Mouse (Mus musculus): Measurements from ENCODE around the gene Izumo1r. TPM values are rescaled to one million over a fixed set of nuclear protein-coding genes. Genes with fewer than 3 reads are reported as not detected.

Izumo1r gene
- polyA plus RNA-seq, 1 experiment: not detected

- no peaks in the 10 kb centered on the region for H3K27me3 ChIP-seq (ENCODE audit: control insufficient read depth, insufficient read depth, low read length)
- TF ChIP-seq CTCF (IDR thresholded peaks at IDR 0.05; ENCODE audit: borderline replicate concordance, insufficient read depth, low read depth, low read length) (no peak), POLR2A (IDR thresholded peaks at IDR 0.05; ENCODE audit: borderline replicate concordance, insufficient read depth, low read length) (no peak)
- H3K4me1 ChIP-seq (ENCODE audit: control insufficient read depth, insufficient read depth, low read length): no peaks in the 10 kb centered on the region
- no peak for DNase-seq
- H3K27ac ChIP-seq (ENCODE audit: insufficient read depth, low read length): no peak overlapping the region
- H3K4me3 ChIP-seq (replicated peaks; ENCODE audit: insufficient read depth, low read depth, low read length): no peak overlapping the region
- 89% methylated on average over 3 of the region's 3 CpGs for WGBS
These were observed 743 bp downstream of the Izumo1r start for GRCm38 (mm10) chr9:14903006-14903405.

GRCm38 (mm10) chr9:14902416-14902815 lies 1.3 kb downstream of the Izumo1r start:
- H3K27me3 ChIP-seq (ENCODE audit: control insufficient read depth, insufficient read depth, low read length): no peaks in the 10 kb centered on the region
- H3K4me1 ChIP-seq (ENCODE audit: control insufficient read depth, insufficient read depth, low read length): no peaks in the 10 kb centered on the region
- TF ChIP-seq CTCF (IDR thresholded peaks at IDR 0.05; ENCODE audit: borderline replicate concordance, insufficient read depth, low read depth, low read length) (no peak), POLR2A (IDR thresholded peaks at IDR 0.05; ENCODE audit: borderline replicate concordance, insufficient read depth, low read length) (no peak)
- DNase-seq: no peak
- no peak overlapping the region for H3K4me3 ChIP-seq (replicated peaks; ENCODE audit: insufficient read depth, low read depth, low read length)
- 85% methylated on average over 2 of the region's 2 CpGs for WGBS
- H3K27ac ChIP-seq (ENCODE audit: insufficient read depth, low read length): no peak overlapping the region

- Histone ChIP-seq H3K4me1 (ENCODE audit: control insufficient read depth, insufficient read depth, low read length) (no peaks in the 10 kb centered on the region), H3K4me3 (replicated peaks; ENCODE audit: insufficient read depth, low read depth, low read length) (no peak overlapping the region), H3K27ac (ENCODE audit: insufficient read depth, low read length) (no peak overlapping the region), H3K27me3 (ENCODE audit: control insufficient read depth, insufficient read depth, low read length) (no peaks in the 10 kb centered on the region)
- DNase-seq: no peak
- 86% methylated on average over 7 of the region's 7 CpGs for WGBS
- no peak for TF ChIP-seq CTCF (IDR thresholded peaks at IDR 0.05; ENCODE audit: borderline replicate concordance, insufficient read depth, low read depth, low read length)
- no peak for TF ChIP-seq POLR2A (IDR thresholded peaks at IDR 0.05; ENCODE audit: borderline replicate concordance, insufficient read depth, low read length)
These were observed 2.0 kb downstream of the Izumo1r start for GRCm38 (mm10) chr9:14901757-14902156.

- Histone ChIP-seq H3K27me3 (ENCODE audit: control insufficient read depth, insufficient read depth, low read length) (no peaks in the 10 kb centered on the region), H3K27ac (ENCODE audit: insufficient read depth, low read length) (no peak overlapping the region), H3K4me1 (ENCODE audit: control insufficient read depth, insufficient read depth, low read length) (peaks cover 4% of the 10 kb centered on the region; the same call in 1 of the 2 replicates), H3K4me3 (replicated peaks; ENCODE audit: insufficient read depth, low read depth, low read length) (no peak overlapping the region)
- TF ChIP-seq POLR2A (IDR thresholded peaks at IDR 0.05; ENCODE audit: borderline replicate concordance, insufficient read depth, low read length) (no peak), CTCF (IDR thresholded peaks at IDR 0.05; ENCODE audit: borderline replicate concordance, insufficient read depth, low read depth, low read length) (no peak)
- DNase-seq: peak in 1 of 2 experiments; percentile 5
- WGBS: 61% methylated on average over 3 of the region's 3 CpGs
These were observed 6.6 kb downstream of the Izumo1r start for GRCm38 (mm10) chr9:14897102-14897501.

GRCm38 (mm10) chr9:14895237-14895835 lies 8.4 kb downstream of the Izumo1r start:
- Histone ChIP-seq H3K27ac (ENCODE audit: insufficient read depth, low read length) (no peak overlapping the region), H3K27me3 (ENCODE audit: control insufficient read depth, insufficient read depth, low read length) (no peaks in the 10 kb centered on the region), H3K4me1 (ENCODE audit: control insufficient read depth, insufficient read depth, low read length) (peaks cover 12% of the 10 kb centered on the region), H3K4me3 (replicated peaks; ENCODE audit: insufficient read depth, low read depth, low read length) (no peak overlapping the region)
- 81% methylated on average over 7 of the region's 7 CpGs for WGBS
- TF ChIP-seq POLR2A (IDR thresholded peaks at IDR 0.05; ENCODE audit: borderline replicate concordance, insufficient read depth, low read length) (no peak), CTCF (IDR thresholded peaks at IDR 0.05; ENCODE audit: borderline replicate concordance, insufficient read depth, low read depth, low read length) (no peak)
- DNase-seq: no peak

GRCm38 (mm10) chr9:14894628-14895027 lies 9.1 kb downstream of the Izumo1r start:
- H3K27ac ChIP-seq (ENCODE audit: insufficient read depth, low read length): no peak overlapping the region
- WGBS: 84% methylated on average over 3 of the region's 3 CpGs
- TF ChIP-seq CTCF (IDR thresholded peaks at IDR 0.05; ENCODE audit: borderline replicate concordance, insufficient read depth, low read depth, low read length): 0 out of 2 replicates have a peak, but pooled peaks have one; percentile 13
- no peak for TF ChIP-seq POLR2A (IDR thresholded peaks at IDR 0.05; ENCODE audit: borderline replicate concordance, insufficient read depth, low read length)
- DNase-seq: no peak
- peaks cover 12% of the 10 kb centered on the region for H3K4me1 ChIP-seq (ENCODE audit: control insufficient read depth, insufficient read depth, low read length)
- no peak overlapping the region for H3K4me3 ChIP-seq (replicated peaks; ENCODE audit: insufficient read depth, low read depth, low read length)
- no peaks in the 10 kb centered on the region for H3K27me3 ChIP-seq (ENCODE audit: control insufficient read depth, insufficient read depth, low read length)

GRCm38 (mm10) chr9:14893388-14893787 lies 10.4 kb downstream of the Izumo1r start:
- WGBS: 95% methylated on average over 9 of the region's 9 CpGs
- Histone ChIP-seq H3K27me3 (ENCODE audit: control insufficient read depth, insufficient read depth, low read length) (no peaks in the 10 kb centered on the region), H3K27ac (ENCODE audit: insufficient read depth, low read length) (no peak overlapping the region), H3K4me3 (replicated peaks; ENCODE audit: insufficient read depth, low read depth, low read length) (no peak overlapping the region), H3K4me1 (ENCODE audit: control insufficient read depth, insufficient read depth, low read length) (peaks cover 12% of the 10 kb centered on the region)
- no peak for DNase-seq
- no peak for TF ChIP-seq CTCF (IDR thresholded peaks at IDR 0.05; ENCODE audit: borderline replicate concordance, insufficient read depth, low read depth, low read length)
- TF ChIP-seq POLR2A (IDR thresholded peaks at IDR 0.05; ENCODE audit: borderline replicate concordance, insufficient read depth, low read length): no peak

GRCm38 (mm10) chr9:14891891-14892290 lies 11.9 kb downstream of the Izumo1r start:
- peak; percentile 31 to 66 for DNase-seq
- Histone ChIP-seq H3K27ac (ENCODE audit: insufficient read depth, low read length) (no peak overlapping the region), H3K4me1 (ENCODE audit: control insufficient read depth, insufficient read depth, low read length) (peaks cover 12% of the 10 kb centered on the region), H3K4me3 (replicated peaks; ENCODE audit: insufficient read depth, low read depth, low read length) (no peak overlapping the region), H3K27me3 (ENCODE audit: control insufficient read depth, insufficient read depth, low read length) (no peaks in the 10 kb centered on the region)
- TF ChIP-seq CTCF (IDR thresholded peaks at IDR 0.05; ENCODE audit: borderline replicate concordance, insufficient read depth, low read depth, low read length) (no peak), POLR2A (IDR thresholded peaks at IDR 0.05; ENCODE audit: borderline replicate concordance, insufficient read depth, low read length) (no peak)
- 19% methylated on average over 5 of the region's 5 CpGs for WGBS
